Mouse (Mus musculus) limb, embryonic 10.5 days (tissue): Measurements from ENCODE around the gene Ap1m2. TPM values are rescaled to one million over a fixed set of nuclear protein-coding genes. Genes with fewer than 3 reads are reported as not detected.
"Not testable (repeated sequence)": the region's sequence is repeated elsewhere in the genome, so short reads cannot be mapped to it uniquely, and the experiment has no call there.

Experiments used
- DNase-seq: peaks from one replicate; pipeline ENCODE4 v3.0.0-alpha.2; 2017; ENCODE audit warnings: low spot score
- H3K27ac ChIP-seq: fragments of 300-500 bp; sonication (generic); 2 replicates; pipeline ENCODE4 v1.5.1; 2016; ENCODE audit warnings: mild to moderate bottlenecking
- H3K27me3 ChIP-seq: fragments of 300-500 bp; sonication (generic); 2 replicates; pipeline ENCODE4 v1.6.1; 2016; ENCODE audit warnings: low read depth, mild to moderate bottlenecking; ENCODE audit not compliant: poor library complexity, severe bottlenecking
- H3K36me3 ChIP-seq: fragments of 300-500 bp; sonication (generic); 2 replicates; pipeline ENCODE4 v1.6.1; 2016; ENCODE audit warnings: mild to moderate bottlenecking, moderate library complexity
- H3K4me1 ChIP-seq: fragments of 300-500 bp; sonication (generic); 2 replicates; pipeline ENCODE4 v1.6.1; 2016
- H3K4me3 ChIP-seq: fragments of 300-500 bp; sonication (generic); 2 replicates; pipeline ENCODE4 v1.5.1; 2016; ENCODE audit warnings: mild to moderate bottlenecking, moderate library complexity
- H3K9me3 ChIP-seq: fragments of 300-500 bp; sonication (generic); replicated peaks from 2 replicates; pipeline ENCODE4 v1.6.1; 2016; ENCODE audit warnings: mild to moderate bottlenecking
- WGBS: fragments of 180-500 bp; shearing (Covaris S2); methylation state at CpG from one replicate; pipeline ENCODE4 v1.1.7; 2016; 5-methylcytosine and 5-hydroxymethylcytosine counted together
- polyA plus RNA-seq: library from polyadenylated mRNA; unstranded; fragments of >200 nt; fragmentation: Nextera tagmentation; extraction: Ambion mirVana; gene quantifications from 2 replicates; pipeline ENCODE4 v1.2.1, GENCODE M21; 2016

Ap1m2 gene
- polyA plus RNA-seq, 1 experiment from 2014 or later, result 7.8 TPM

DNA sequence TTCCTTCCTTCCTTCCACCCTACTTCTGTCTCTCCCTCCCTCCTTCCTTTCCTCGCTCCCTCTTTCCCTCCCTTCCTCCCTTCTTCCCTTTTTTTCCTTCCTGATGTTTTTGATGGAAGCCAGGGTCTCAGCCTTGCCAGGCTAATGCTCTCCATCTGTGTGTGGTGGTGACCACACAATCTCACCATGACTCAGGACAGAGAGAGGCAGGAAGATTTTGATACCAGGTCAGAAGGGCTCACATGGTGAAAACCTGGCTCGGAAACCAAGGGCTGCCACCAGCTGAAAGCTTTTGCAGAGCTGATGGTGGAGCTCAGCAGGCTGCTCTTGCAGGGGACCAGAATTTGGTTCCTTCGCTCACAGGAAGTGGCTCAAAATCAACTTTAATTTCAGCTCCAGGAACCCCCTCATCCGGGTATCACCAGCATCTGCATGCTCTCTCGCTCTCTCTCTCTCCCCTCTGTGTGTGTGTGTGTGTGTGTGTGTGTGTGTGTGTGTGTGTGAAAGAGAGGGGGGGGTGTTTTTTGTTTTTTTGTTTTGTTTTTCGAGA lies 51.6 kb downstream of the Ap1m2 start:
- H3K27ac ChIP-seq, result no peak overlapping the region
- WGBS, result 81% methylated on average over 6 of the region's 6 CpGs

DNA sequence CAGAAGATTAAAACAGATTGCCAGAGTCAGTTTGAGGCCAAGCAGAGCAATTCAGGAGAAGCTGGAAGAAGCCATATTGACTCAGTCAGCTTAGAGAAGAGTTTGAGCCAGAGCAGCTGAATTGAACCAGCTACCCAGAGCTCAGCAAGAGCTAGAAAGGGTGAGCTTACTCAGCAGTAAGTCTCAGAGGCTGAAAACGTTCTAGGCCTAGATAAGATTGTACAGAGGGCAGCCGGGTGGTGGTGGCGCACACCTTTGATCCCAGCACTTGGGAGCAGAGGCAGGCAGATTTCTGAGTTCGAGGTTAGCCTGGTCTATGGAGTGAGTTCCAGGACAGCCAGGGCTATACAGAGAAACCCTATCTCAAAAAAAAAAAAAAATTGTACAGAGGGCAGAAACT lies 55.8 kb downstream of the Ap1m2 start:
- Histone ChIP-seq H3K27me3 (peaks cover 18% of the 10 kb centered on the region), H3K4me1 (peaks cover 13% of the 10 kb centered on the region)
- not testable (repeated sequence) for H3K27ac ChIP-seq, H3K9me3 ChIP-seq, H3K4me3 ChIP-seq, DNase-seq, H3K36me3 ChIP-seq
- 84% methylated on average over 4 of the region's 4 CpGs for WGBS

More for the DNA sequence above, 51.6 kb downstream of the Ap1m2 start:
- no peak overlapping the region for H3K4me3 ChIP-seq
- no peaks in the 10 kb centered on the region for H3K36me3 ChIP-seq
- H3K9me3 ChIP-seq, result no peaks in the 10 kb centered on the region
- H3K4me1 ChIP-seq, result peaks cover 18% of the 10 kb centered on the region
- no peak for DNase-seq
- H3K27me3 ChIP-seq, result no peaks in the 10 kb centered on the region

DNA sequence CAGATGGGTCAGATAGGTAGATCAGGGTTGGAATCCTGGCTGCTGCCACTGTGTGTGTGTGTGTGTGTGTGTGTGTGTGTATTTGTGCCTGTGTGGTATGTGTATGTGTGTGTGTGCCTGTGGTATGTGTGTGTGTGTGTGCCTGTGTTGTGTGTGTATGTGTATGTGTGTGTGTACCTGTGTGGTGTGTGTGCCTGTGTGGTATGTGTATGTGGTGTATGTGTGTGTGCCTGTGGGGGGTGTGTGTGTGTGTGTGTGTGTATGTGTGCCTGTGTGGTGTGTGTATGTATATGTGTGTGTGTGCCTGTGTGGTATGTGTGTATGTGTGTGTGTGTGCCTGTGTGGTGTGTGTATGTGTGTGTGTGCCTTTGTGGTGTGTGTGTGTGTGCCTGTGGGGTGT lies 57.4 kb downstream of the Ap1m2 start:
- H3K27me3 ChIP-seq, result peaks cover 35% of the 10 kb centered on the region
- no peak overlapping the region for H3K27ac ChIP-seq
- peaks cover 16% of the 10 kb centered on the region for H3K4me1 ChIP-seq
- no peak for DNase-seq
- no peaks in the 10 kb centered on the region for H3K36me3 ChIP-seq
- H3K9me3 ChIP-seq, result no peaks in the 10 kb centered on the region
- H3K4me3 ChIP-seq, result no peak overlapping the region

GRCm38 (mm10) chr9:21251116-21251735 lies 60.9 kb downstream of the Ap1m2 start:
- Histone ChIP-seq H3K36me3 (no peaks in the 10 kb centered on the region), H3K27me3 (peaks cover 70% of the 10 kb centered on the region), H3K4me3 (no peak overlapping the region), H3K27ac (0 out of 2 replicates have a peak overlapping the region, but pooled peaks have one; percentile 1), H3K9me3 (no peaks in the 10 kb centered on the region), H3K4me1 (peaks cover 27% of the 10 kb centered on the region)
- no peak for DNase-seq
- WGBS, result 45% methylated on average over 13 of the region's 13 CpGs

DNA sequence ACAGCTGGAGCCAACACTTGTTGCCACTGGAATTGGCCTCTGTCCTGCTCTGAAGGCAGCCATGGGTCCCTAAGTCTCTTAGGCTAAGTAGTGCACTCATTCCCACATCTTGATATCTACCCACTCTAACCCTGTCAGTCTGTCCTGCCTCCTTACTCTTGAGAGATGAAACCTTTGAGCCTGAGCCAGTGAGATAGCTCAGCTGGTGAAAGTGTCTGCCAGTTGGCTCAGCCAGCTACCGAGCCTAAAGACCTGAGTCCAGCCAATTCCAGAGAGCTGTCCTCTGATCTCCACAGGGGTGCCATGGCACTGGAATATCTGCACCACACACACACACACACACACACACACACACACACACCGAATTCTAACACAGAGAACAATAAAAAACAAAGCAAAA lies 61.6 kb downstream of the Ap1m2 start:
- no peaks in the 10 kb centered on the region for H3K36me3 ChIP-seq
- peaks cover 77% of the 10 kb centered on the region for H3K27me3 ChIP-seq
- WGBS, result 39% methylated on average over 2 of the region's 2 CpGs
- peaks cover 27% of the 10 kb centered on the region for H3K4me1 ChIP-seq
- H3K4me3 ChIP-seq, result no peak overlapping the region
- no peak overlapping the region for H3K27ac ChIP-seq
- DNase-seq, result no peak
- H3K9me3 ChIP-seq, result no peaks in the 10 kb centered on the region

DNA sequence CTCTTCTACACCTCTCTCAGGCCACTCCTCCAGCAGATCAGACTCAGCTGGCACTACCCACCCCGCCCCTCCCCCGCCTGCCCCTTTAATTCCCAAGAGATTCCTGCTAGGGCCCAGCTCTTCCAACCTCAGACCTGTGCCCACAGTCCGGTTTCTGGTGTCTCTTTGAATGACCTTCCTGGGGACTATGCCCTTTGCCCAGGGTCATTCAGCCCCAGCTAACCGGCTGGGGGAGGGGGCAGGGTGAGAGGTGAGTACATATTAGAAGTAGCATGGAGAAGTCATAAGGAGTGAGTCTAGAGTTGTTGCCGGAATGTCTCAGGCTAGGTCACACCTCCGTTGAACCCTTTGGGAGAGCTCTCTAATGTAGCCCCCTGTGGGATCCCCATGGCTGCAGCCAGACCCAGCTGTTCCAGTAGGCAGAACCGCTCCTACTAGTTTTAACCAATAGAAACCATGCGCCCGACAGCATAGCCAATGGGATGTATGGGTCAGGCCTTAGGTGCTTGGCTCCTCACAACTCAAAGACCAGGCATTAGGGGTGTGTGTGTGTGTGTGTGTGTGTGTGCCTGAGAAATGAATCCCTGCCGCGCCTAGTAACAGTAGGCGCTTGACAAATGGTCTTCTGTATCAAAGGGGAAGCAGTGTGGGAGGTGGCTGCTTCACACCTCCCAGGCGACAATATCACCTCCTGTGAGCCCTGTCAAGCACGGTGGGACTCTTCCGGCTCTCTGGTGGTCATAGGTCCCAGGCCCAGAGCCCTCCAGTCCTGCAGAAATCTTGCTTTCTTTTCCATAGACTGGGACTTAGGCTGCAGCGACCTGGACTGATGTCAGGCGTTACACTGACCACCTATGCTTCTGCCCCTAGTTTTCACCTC lies 62.3 kb downstream of the Ap1m2 start:
- H3K4me3 ChIP-seq, result no peak overlapping the region
- 18% methylated on average over 17 of the region's 17 CpGs for WGBS
- peaks cover 83% of the 10 kb centered on the region for H3K27me3 ChIP-seq
- no peak overlapping the region for H3K27ac ChIP-seq
- no peaks in the 10 kb centered on the region for H3K9me3 ChIP-seq
- DNase-seq, result no peak
- H3K4me1 ChIP-seq, result peaks cover 32% of the 10 kb centered on the region
- H3K36me3 ChIP-seq, result no peaks in the 10 kb centered on the region

DNA sequence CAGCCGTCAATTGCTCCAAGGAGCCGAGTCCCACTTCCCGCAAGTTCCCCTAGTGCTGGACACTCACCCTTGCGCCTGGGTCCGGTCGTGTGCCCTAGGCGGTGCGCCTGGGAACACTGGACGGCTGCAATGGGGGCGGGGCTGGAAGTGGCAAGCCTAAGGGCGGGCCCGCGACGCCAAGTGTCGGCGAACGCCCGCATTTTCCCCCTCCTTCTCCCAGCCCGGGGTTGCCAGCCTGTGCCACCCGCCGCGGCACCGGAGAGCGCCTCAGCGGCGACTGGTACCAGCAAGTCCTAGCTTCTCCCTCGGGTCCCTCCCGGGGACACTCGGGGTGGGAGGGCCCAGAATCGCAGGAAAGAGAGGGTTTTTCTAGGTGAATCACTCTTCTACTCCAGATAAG lies 63.8 kb downstream of the Ap1m2 start, which contains the start of gene S1pr5:
Gene S1pr5, minus strand, starts transcription at position 118 of the 400 bp plus-strand sequence.
- Histone ChIP-seq H3K27me3 (peaks cover 98% of the 10 kb centered on the region), H3K36me3 (no peaks in the 10 kb centered on the region), H3K27ac (no peak within 1 kb of the TSS), H3K4me3 (peak within 1 kb of the TSS; percentile 40), H3K4me1 (peaks cover 44% of the 10 kb centered on the region), H3K9me3 (no peaks in the 10 kb centered on the region)
- WGBS, result 1% methylated on average over 30 of the region's 30 CpGs
- DNase-seq, result peak; percentile 48

GRCm38 (mm10) chr9:21246342-21246741 lies 65.8 kb downstream of the Ap1m2 start:
- DNase-seq, result no peak
- 43% methylated on average over 1 of the region's 1 CpGs for WGBS
- Histone ChIP-seq H3K27me3 (peaks cover 98% of the 10 kb centered on the region), H3K4me3 (no peak overlapping the region), H3K4me1 (peaks cover 40% of the 10 kb centered on the region), H3K9me3 (no peaks in the 10 kb centered on the region), H3K36me3 (no peaks in the 10 kb centered on the region), H3K27ac (no peak overlapping the region)

GRCm38 (mm10) chr9:21245113-21245487 lies 67.0 kb downstream of the Ap1m2 start:
- H3K27ac ChIP-seq, result peak overlapping the region; percentile 68
- H3K36me3 ChIP-seq, result no peaks in the 10 kb centered on the region
- H3K4me1 ChIP-seq, result peaks cover 33% of the 10 kb centered on the region
- H3K9me3 ChIP-seq, result no peaks in the 10 kb centered on the region
- peaks cover 94% of the 10 kb centered on the region for H3K27me3 ChIP-seq
- no peak for DNase-seq
- WGBS, result 3% methylated on average over 16 of the region's 16 CpGs
- peak overlapping the region; percentile 57 for H3K4me3 ChIP-seq

GRCm38 (mm10) chr9:21244428-21245112 lies 67.6 kb downstream of the Ap1m2 start:
- Histone ChIP-seq H3K4me1 (peaks cover 28% of the 10 kb centered on the region), H3K9me3 (no peaks in the 10 kb centered on the region), H3K27ac (peak overlapping the region; percentile 68), H3K27me3 (peaks cover 90% of the 10 kb centered on the region), H3K36me3 (no peaks in the 10 kb centered on the region), H3K4me3 (peak overlapping the region; percentile 57)
- peak; percentile 71 for DNase-seq
- WGBS, result under 1% methylated on average over 72 of the region's 72 CpGs
